Mouse (Mus musculus) testis, postnatal 10 days (tissue): ENCODE data around the gene 2210016F16Rik.
"Not testable (repeated sequence)": the region's sequence is repeated elsewhere in the genome, so short reads cannot be mapped to it uniquely, and the experiment has no call there.

Experiments used
- DNase-seq: peaks from one replicate; pipeline ENCODE4 v3.0.0; 2021; ENCODE audit warnings: low spot score

Gene 2210016F16Rik

GRCm38 (mm10) chr13:58373153-58373470 lies 11.9 kb downstream of the 2210016F16Rik start:
- no peak for DNase-seq

- DNase-seq, result no peak
Measured at GRCm38 (mm10) chr13:58372278-58373152, 12.5 kb downstream of the 2210016F16Rik start.

- DNase-seq, result no peak
Measured at GRCm38 (mm10) chr13:58368835-58369234, 16.2 kb downstream of the 2210016F16Rik start.

DNA sequence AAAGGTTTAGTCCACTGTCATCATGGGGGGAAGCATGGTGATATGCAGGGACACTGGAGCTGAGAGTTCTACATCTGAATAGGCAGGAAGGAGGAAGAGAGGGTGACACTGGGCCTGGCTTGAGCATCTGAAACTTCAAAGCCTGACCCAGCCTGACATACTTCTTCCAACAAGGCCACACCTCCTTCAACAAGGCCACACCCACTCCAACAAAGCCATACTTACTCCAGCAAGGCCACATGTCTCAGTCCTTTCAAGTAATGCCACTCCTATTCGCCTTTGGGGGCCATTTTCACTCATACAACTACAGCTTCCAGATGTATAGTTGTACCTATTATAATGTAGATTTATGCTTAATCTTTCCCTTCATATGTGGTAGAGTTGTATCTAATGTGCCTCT lies 17.4 kb downstream of the 2210016F16Rik start:
- DNase-seq, result no peak

- no peak for DNase-seq
Measured at GRCm38 (mm10) chr13:58366373-58366772, 18.7 kb downstream of the 2210016F16Rik start.

DNA sequence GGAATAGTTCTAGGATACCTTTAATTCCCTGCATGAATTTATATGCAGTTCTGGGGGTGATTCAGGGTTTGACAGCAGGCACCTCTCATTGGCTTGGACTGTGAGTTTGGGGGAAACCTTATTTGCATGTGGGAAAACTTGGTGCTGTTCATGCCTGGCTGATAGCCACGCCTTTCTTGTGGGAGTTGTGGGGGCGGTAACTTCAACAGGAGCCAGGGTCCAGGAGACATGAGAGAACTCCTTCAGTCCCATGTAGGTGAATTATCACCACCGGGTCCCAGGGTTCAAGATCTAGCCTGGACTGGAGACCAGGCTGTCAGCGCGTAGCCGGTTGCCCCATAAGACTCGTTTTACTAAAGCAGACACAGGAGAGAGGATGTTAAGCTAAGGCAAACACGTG lies 19.8 kb downstream of the 2210016F16Rik start:
- DNase-seq, result not testable (repeated sequence)

- DNase-seq, result no peak
Measured at GRCm38 (mm10) chr13:58364353-58365175, 20.5 kb downstream of the 2210016F16Rik start.

GRCm38 (mm10) chr13:58359304-58359653 lies 25.7 kb downstream of the 2210016F16Rik start:
- DNase-seq, result no peak

GRCm38 (mm10) chr13:58358629-58359303 lies 26.3 kb downstream of the 2210016F16Rik start, which contains the start of gene Kif27:
Gene Kif27 (minus strand): TSS chr13:58359122.
- peak; percentile 90 for DNase-seq

DNA sequence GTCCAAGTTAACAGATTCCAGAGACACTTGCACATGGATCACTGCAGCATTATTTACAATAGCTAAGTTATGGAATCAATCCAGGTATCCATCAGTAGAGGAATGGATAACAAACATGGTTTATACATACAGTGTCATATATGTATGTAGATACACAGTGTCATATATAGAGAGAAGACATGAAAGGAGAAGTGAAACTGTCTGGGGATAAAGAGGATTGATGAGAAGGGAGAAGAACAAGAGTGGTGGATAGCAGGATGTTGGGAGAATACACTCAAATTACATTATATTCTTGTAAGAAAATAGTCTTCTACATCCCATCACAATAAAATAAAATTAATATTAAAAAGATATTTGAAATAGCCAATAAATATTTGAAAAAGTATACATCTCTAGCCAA lies 32.0 kb downstream of the 2210016F16Rik start:
- no peak for DNase-seq

DNA sequence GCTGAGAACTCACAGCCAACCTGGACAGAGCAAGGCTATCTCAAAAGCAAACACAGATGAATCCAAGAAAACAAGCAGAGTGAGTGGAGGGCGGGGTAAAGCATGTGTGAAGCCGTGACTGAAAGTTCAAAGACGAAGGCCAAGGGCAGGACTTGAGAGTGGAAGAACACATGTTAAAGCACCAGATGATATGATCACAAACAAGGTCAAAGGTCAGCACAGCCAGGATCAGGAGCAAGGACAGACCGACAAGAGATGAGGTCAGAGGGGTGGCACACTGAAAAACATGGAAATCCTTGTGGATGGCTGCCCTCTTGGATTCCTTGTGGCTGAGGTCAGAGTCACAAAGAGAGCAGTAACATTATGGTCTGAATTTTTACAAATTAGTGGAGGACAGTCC lies 34.4 kb downstream of the 2210016F16Rik start:
- DNase-seq, result no peak

DNA sequence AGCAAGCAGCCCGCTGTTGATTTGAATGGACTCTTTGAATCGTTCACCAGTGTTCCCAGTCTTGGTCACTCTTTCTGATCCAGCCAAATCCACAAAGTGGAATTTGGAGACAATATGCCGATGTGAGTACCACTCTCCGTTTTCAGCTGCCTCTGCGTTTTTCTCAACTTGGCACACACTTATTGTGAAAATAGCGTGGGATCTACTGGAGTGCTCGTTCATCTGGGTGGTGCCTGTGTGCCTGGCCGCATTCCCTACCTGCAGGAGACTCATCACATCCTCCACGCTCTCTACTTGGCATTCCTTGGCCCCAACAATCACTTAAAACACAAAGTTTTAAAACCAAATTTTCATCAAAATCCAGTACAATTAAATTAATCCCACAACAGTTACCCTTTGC lies 40.5 kb downstream of the 2210016F16Rik start:
- no peak for DNase-seq

DNA sequence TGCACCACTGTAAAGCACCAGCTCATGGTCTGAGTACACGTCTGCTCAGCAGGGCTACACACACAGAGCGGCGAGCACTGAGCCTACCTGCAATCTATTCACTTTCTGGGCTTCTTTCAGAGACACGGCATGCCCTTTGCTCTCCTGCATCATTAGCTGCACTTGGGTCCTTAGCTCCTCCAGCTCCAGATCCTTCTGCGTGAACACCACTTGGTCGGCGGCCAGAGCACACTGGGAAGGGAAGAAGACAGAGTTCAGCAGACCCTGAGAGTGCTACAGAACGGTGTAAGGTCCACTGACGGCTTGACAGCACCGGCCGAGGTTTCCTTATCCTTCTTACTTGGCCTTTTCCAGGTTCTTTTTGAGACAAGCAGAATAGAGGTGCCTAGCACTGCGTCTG lies 47.6 kb downstream of the 2210016F16Rik start:
- no peak for DNase-seq

- no peak for DNase-seq
Measured at GRCm38 (mm10) chr13:58334116-58334515, 50.9 kb downstream of the 2210016F16Rik start.
